Mouse (Mus musculus) NIH3T3 (cell line): ENCODE data around the gene Nckap5.
A peak's percentile ranks its signal among the peaks of the same experiment; 100 is the strongest.

Source experiments
- DNase-seq: peaks from one replicate; pipeline ENCODE4 v3.0.0-alpha.2; 2012; ENCODE audit warnings: low read depth

Nckap5 gene

GRCm38 (mm10) chr1:126364556-126364955 lies 466.0 kb downstream of the Nckap5 start:
- DNase-seq = no peak

- no peak for DNase-seq
These were observed 469.9 kb downstream of the Nckap5 start for GRCm38 (mm10) chr1:126360531-126361220.

GRCm38 (mm10) chr1:126360111-126360510 lies 470.5 kb downstream of the Nckap5 start:
- DNase-seq = no peak

GRCm38 (mm10) chr1:126341806-126342205 lies 488.8 kb downstream of the Nckap5 start:
- DNase-seq = no peak

GRCm38 (mm10) chr1:126339250-126339649 lies 491.3 kb downstream of the Nckap5 start:
- DNase-seq = no peak

- no peak for DNase-seq
These were observed 496.4 kb downstream of the Nckap5 start for GRCm38 (mm10) chr1:126334202-126334601.

- peak; percentile 10 for DNase-seq
These were observed 498.6 kb downstream of the Nckap5 start for GRCm38 (mm10) chr1:126332026-126332425.

- no peak for DNase-seq
These were observed 509.9 kb downstream of the Nckap5 start for GRCm38 (mm10) chr1:126320696-126321095.

GRCm38 (mm10) chr1:126317874-126318607 lies 512.6 kb downstream of the Nckap5 start:
- no peak for DNase-seq

- DNase-seq = no peak
These were observed 513.3 kb downstream of the Nckap5 start for GRCm38 (mm10) chr1:126317345-126317744.

GRCm38 (mm10) chr1:126316866-126317265 lies 513.7 kb downstream of the Nckap5 start:
- DNase-seq = peak; percentile 31

- no peak for DNase-seq
These were observed 529.5 kb downstream of the Nckap5 start for GRCm38 (mm10) chr1:126301129-126301528.

GRCm38 (mm10) chr1:126264931-126265330 lies 565.7 kb downstream of the Nckap5 start:
- DNase-seq = no peak

GRCm38 (mm10) chr1:126254364-126254763 lies 576.2 kb downstream of the Nckap5 start:
- no peak for DNase-seq

GRCm38 (mm10) chr1:126253934-126254333 lies 576.7 kb downstream of the Nckap5 start:
- no peak for DNase-seq

- no peak for DNase-seq
These were observed 597.4 kb downstream of the Nckap5 start for GRCm38 (mm10) chr1:126233196-126233595.

- no peak for DNase-seq
These were observed 599.4 kb downstream of the Nckap5 start for GRCm38 (mm10) chr1:126231199-126231598.

GRCm38 (mm10) chr1:126210212-126210611 lies 620.4 kb downstream of the Nckap5 start:
- no peak for DNase-seq

- no peak for DNase-seq
These were observed 620.9 kb downstream of the Nckap5 start for GRCm38 (mm10) chr1:126209743-126210142.

- DNase-seq = no peak
These were observed 621.5 kb downstream of the Nckap5 start for GRCm38 (mm10) chr1:126209131-126209530.

- no peak for DNase-seq
These were observed 633.7 kb downstream of the Nckap5 start for GRCm38 (mm10) chr1:126196937-126197336.

GRCm38 (mm10) chr1:126190353-126190752 lies 640.2 kb downstream of the Nckap5 start:
- DNase-seq = no peak

GRCm38 (mm10) chr1:126183751-126184150 lies 646.8 kb downstream of the Nckap5 start:
- DNase-seq = no peak
